In genomic region chr4:139381452-139381845, GRCm38 (mm10) we compare ENCODE assay signal across 8 mouse cellular contexts. TPM values are rescaled to one million over a fixed set of nuclear protein-coding genes. Genes with fewer than 3 reads are reported as not detected.
A peak's percentile ranks its signal among the peaks of the same experiment; 100 is the strongest.
DNase-seq lines count a peak whose midpoint lies in the region; ATAC-seq and TF ChIP-seq lines count a peak whose summit lies in the region.

No protein-coding gene starts in this region.

- no peak for ATAC-seq in forebrain, embryonic 15.5 days (replicated peaks)
- ATAC-seq in liver, embryonic 15.5 days (ENCODE audit: insufficient read depth), result no peak

- H3K36me3 ChIP-seq in C2C12 (ENCODE audit: control insufficient read depth, insufficient read depth), result peaks cover 33% of the 10 kb centered on the region
- H3K36me3 ChIP-seq in forebrain, embryonic 15.5 days, result 0 out of 2 replicates have a peak, but pooled peaks cover 3% of the 10 kb centered on the region
- peaks cover 31% of the 10 kb centered on the region for H3K36me3 ChIP-seq in liver, embryonic 15.5 days (replicated peaks)
- no peaks in the 10 kb centered on the region for H3K36me3 ChIP-seq in thymus, adult 2 months (ENCODE audit: control insufficient read depth, insufficient read depth, low read length)

- peak overlapping the region; percentile 90 for H3K9ac ChIP-seq in forebrain, embryonic 15.5 days (replicated peaks)
- H3K9ac ChIP-seq in liver, embryonic 15.5 days, result peak overlapping the region; percentile 86

- H3K4me3 ChIP-seq in gastrocnemius, adult 2 months, result peak overlapping the region; percentile 83
- H3K4me3 ChIP-seq in C2C12 (ENCODE audit: insufficient read depth, poor library complexity, severe bottlenecking), result peak overlapping the region; percentile 89
- H3K4me3 ChIP-seq in forebrain, embryonic 15.5 days, result peak overlapping the region; percentile 95
- peak overlapping the region; percentile 89 for H3K4me3 ChIP-seq in liver, embryonic 15.5 days (replicated peaks)
- no peak overlapping the region for H3K4me3 ChIP-seq in thymus, adult 2 months (ENCODE audit: control insufficient read depth, insufficient read depth, low read length)

- H3K79me2 ChIP-seq in C2C12 (ENCODE audit: control insufficient read depth, insufficient read depth), result peaks cover 84% of the 10 kb centered on the region

- H3K9me3 ChIP-seq in forebrain, embryonic 15.5 days, result no peaks in the 10 kb centered on the region
- no peaks in the 10 kb centered on the region for H3K9me3 ChIP-seq in liver, embryonic 15.5 days (replicated peaks)

- H3K27me3 ChIP-seq in C2C12 (ENCODE audit: control insufficient read depth, insufficient read depth, insufficient read length), result no peaks in the 10 kb centered on the region
- H3K27me3 ChIP-seq in forebrain, embryonic 15.5 days, result no peaks in the 10 kb centered on the region
- H3K27me3 ChIP-seq in liver, embryonic 15.5 days, result no peaks in the 10 kb centered on the region
- H3K27me3 ChIP-seq in thymus, adult 2 months (ENCODE audit: control insufficient read depth, insufficient read depth, low read length), result no peaks in the 10 kb centered on the region

- 62% methylated on average over 4 of the region's 4 CpGs for WGBS in forebrain, embryonic 15.5 days
- 18% methylated on average over 4 of the region's 4 CpGs for WGBS in liver, embryonic 15.5 days (ENCODE audit: insufficient replicate concordance)
- 6% methylated on average over 4 of the region's 4 CpGs for WGBS in thymus, adult 2 months

- peak overlapping the region; percentile 94 for H3K4me2 ChIP-seq in forebrain, embryonic 15.5 days (replicated peaks)
- peak overlapping the region; percentile 79 for H3K4me2 ChIP-seq in liver, embryonic 15.5 days

- no peak for TF ChIP-seq CTCF in gastrocnemius, adult 2 months (IDR thresholded peaks at IDR 0.05)
- TF ChIP-seq CTCF in C2C12 (IDR thresholded peaks at IDR 0.05; ENCODE audit: control insufficient read depth, insufficient read depth, insufficient read length), result no peak
- TF ChIP-seq CTCF in thymus, adult 2 months (IDR thresholded peaks at IDR 0.05; ENCODE audit: borderline replicate concordance, control insufficient read depth, extremely low read depth, insufficient read depth, low read length, poor library complexity), result no peak

- H3K79me3 ChIP-seq in C2C12 (ENCODE audit: low read depth), result peaks cover 57% of the 10 kb centered on the region

- no peak for DNase-seq in gastrocnemius, adult 2 months
- no peak for DNase-seq in gastrocnemius, adult 18-20 months (ENCODE audit: low spot score)
- DNase-seq in frontal cortex, adult 2 months (ENCODE audit: extremely low spot score in 1 of 2, low spot score in 1 of 2), result no peak
- DNase-seq in cerebellum, adult 8-10 months, result no peak
- no peak for DNase-seq in thymus, adult 2 months

- peak overlapping the region; percentile 68 for H3ac ChIP-seq in C2C12 (ENCODE audit: control insufficient read depth, insufficient read length, low read depth)

- peaks cover 31% of the 10 kb centered on the region for H3K4me1 ChIP-seq in forebrain, embryonic 15.5 days
- peaks cover 52% of the 10 kb centered on the region for H3K4me1 ChIP-seq in liver, embryonic 15.5 days (replicated peaks)
- peaks cover 11% of the 10 kb centered on the region for H3K4me1 ChIP-seq in thymus, adult 2 months (replicated peaks; ENCODE audit: control insufficient read depth, insufficient read depth, low read length)

- TF ChIP-seq POLR2A in thymus, adult 2 months (IDR thresholded peaks at IDR 0.05; ENCODE audit: control insufficient read depth, extremely low read depth, insufficient read depth, low read length, poor library complexity), result no peak

- H3K27ac ChIP-seq in gastrocnemius, adult 2 months, result peak overlapping the region; percentile 97
- no peak overlapping the region for H3K27ac ChIP-seq in forebrain, embryonic 15.5 days (replicated peaks)
- peak overlapping the region; percentile 96 for H3K27ac ChIP-seq in liver, embryonic 15.5 days (replicated peaks)
- H3K27ac ChIP-seq in thymus, adult 2 months (ENCODE audit: control insufficient read depth, insufficient read depth, low read length), result no peak overlapping the region

- intact Hi-C loops in gastrocnemius, adult 2 months (cut with DNase I), result no loop called here

TF ChIP-seq in C2C12, 6 proteins besides CTCF, POLR2A, EP300 and RAD21:
- TF ChIP-seq USF1 (IDR thresholded peaks at IDR 0.05; ENCODE audit: low read depth) (no peak), MYOD1 (IDR thresholded peaks at IDR 0.05; ENCODE audit: control insufficient read depth, insufficient read length, low read depth) (no peak), FOSL1 (IDR thresholded peaks at IDR 0.05; ENCODE audit: insufficient read depth, low read length, poor library complexity, severe bottlenecking) (no peak), MAX (IDR thresholded peaks at IDR 0.05) (no peak), CEBPB (IDR thresholded peaks at IDR 0.05; ENCODE audit: low read depth) (no peak), MYOG (IDR thresholded peaks at IDR 0.05; ENCODE audit: control insufficient read depth, extremely low read depth, insufficient read length) (no peak)

RNA-seq across cellular contexts. Expression of gene Ubr4, which starts 29.0 kb away (rescaled TPM):
- total RNA-seq in gastrocnemius, adult 2 months (2021), result 100 to 1,000 TPM in 1 of 2 experiments, 10 to 100 TPM in 1; 94.7 to 125 TPM
- total RNA-seq in gastrocnemius, adult 18-20 months (2021), result 100 to 1,000 TPM; 109 to 115 TPM
- polyA plus RNA-seq in C2C12 (2012; fragmentation: generic; extraction: Trizol), result 78.1 TPM
- 79.5 and 85.6 TPM in 2 replicates for polyA plus RNA-seq in forebrain, embryonic 15.5 days (2015; fragmentation: Nextera tagmentation; extraction: Ambion mirVana)
- 39.5 and 49.1 TPM in 2 replicates for polyA plus RNA-seq in liver, embryonic 15.5 days (2015; fragmentation: Nextera tagmentation; extraction: Ambion mirVana)
- polyA plus RNA-seq in frontal cortex, adult 2 months (2012; rRNA removed), result 177 and 186 TPM in 2 replicates
- 301 and 312 TPM in 2 replicates for polyA plus RNA-seq in thymus, adult 2 months (2012; rRNA removed)

RNA-seq across cellular contexts. Expression of gene Emc1, which starts 29.1 kb away (rescaled TPM):
- 10 to 100 TPM; 29.1 to 32.6 TPM for total RNA-seq in gastrocnemius, adult 2 months (2021)
- 10 to 100 TPM; 28.7 to 32.7 TPM for total RNA-seq in gastrocnemius, adult 18-20 months (2021)
- polyA plus RNA-seq in C2C12 (2012; fragmentation: generic; extraction: Trizol), result 16.7 TPM
- 37.9 and 38.8 TPM in 2 replicates for polyA plus RNA-seq in forebrain, embryonic 15.5 days (2015; fragmentation: Nextera tagmentation; extraction: Ambion mirVana)
- polyA plus RNA-seq in liver, embryonic 15.5 days (2015; fragmentation: Nextera tagmentation; extraction: Ambion mirVana), result 13.5 and 13.9 TPM in 2 replicates
- 68.3 and 71.0 TPM in 2 replicates for polyA plus RNA-seq in frontal cortex, adult 2 months (2012; rRNA removed)
- polyA plus RNA-seq in thymus, adult 2 months (2012; rRNA removed), result 34.2 and 41.6 TPM in 2 replicates

RNA-seq across cellular contexts. Expression of gene Mrto4, which starts 29.1 kb away (rescaled TPM):
- total RNA-seq in gastrocnemius, adult 2 months (2021), result 10 to 100 TPM; 34.9 to 35.7 TPM
- total RNA-seq in gastrocnemius, adult 18-20 months (2021), result 10 to 100 TPM; 30.5 to 31.4 TPM
- 192 TPM for polyA plus RNA-seq in C2C12 (2012; fragmentation: generic; extraction: Trizol)
- polyA plus RNA-seq in forebrain, embryonic 15.5 days (2015; fragmentation: Nextera tagmentation; extraction: Ambion mirVana), result 109 and 115 TPM in 2 replicates
- polyA plus RNA-seq in liver, embryonic 15.5 days (2015; fragmentation: Nextera tagmentation; extraction: Ambion mirVana), result 78.7 and 83.7 TPM in 2 replicates
- polyA plus RNA-seq in frontal cortex, adult 2 months (2012; rRNA removed), result 52.7 and 53.6 TPM in 2 replicates
- 33.7 and 37.6 TPM in 2 replicates for polyA plus RNA-seq in thymus, adult 2 months (2012; rRNA removed)

Comparison
In these comparisons a context has a peak if more than half of its experiments do, and no peak if none do; other contexts are left out.
1. H3K27ac ChIP-seq: peak in gastrocnemius, adult 2 months (single experiment) and liver, embryonic 15.5 days (single experiment); none in forebrain, embryonic 15.5 days (single experiment) and thymus, adult 2 months (single experiment).